Mouse (Mus musculus) thymus, postnatal 25 days (tissue): ENCODE data around the gene Slain2.

Experiments used
- DNase-seq: peaks from one replicate; pipeline ENCODE4 v3.0.0; 2022

The Slain2 gene

GRCm38 (mm10) chr5:73014745-73015144, 100.6 kb downstream of the Slain2 start:
- DNase-seq, result no peak

- no peak for DNase-seq
Measured at GRCm38 (mm10) chr5:73023801-73024200, 109.7 kb downstream of the Slain2 start.
